Mouse (Mus musculus) thymus, postnatal 36 days (tissue): Measurements from ENCODE around the gene Nsdhl.
A peak's percentile ranks its signal among the peaks of the same experiment; 100 is the strongest.

Source experiments
- DNase-seq, 2 experiments: peaks; one replicate each; pipeline ENCODE4 v3.0.0; 2022; ENCODE audit warnings: mixed read lengths in 2 of 2

Gene Nsdhl

GRCm38 (mm10) chrX:73005678-73006077 lies 87.3 kb downstream of the Nsdhl start:
- DNase-seq: no peak

- DNase-seq: peak; percentile 90 to 91
Observed at GRCm38 (mm10) chrX:73007597-73008479, 89.5 kb downstream of the Nsdhl start.
